Mouse (Mus musculus): ENCODE measurements around the gene Rrnad1.

Rrnad1 gene

GRCm38 (mm10) chr3:87930078-87930795 is at the start of gene Rrnad1, which contains the start of gene Isg20l2:
Rrnad1 (minus strand) TSS chr3:87930717.
Isg20l2 (plus strand) TSS chr3:87930314.
- peak; percentile 94 for DNase-seq

GRCm38 (mm10) chr3:87980085-87980484 is 49.6 kb upstream of the Rrnad1 start:
- DNase-seq = no peak

GRCm38 (mm10) chr3:87979493-87979892 is 49.0 kb upstream of the Rrnad1 start:
- DNase-seq = no peak

- DNase-seq = no peak
Observed at GRCm38 (mm10) chr3:87974381-87974987, 44.0 kb upstream of the Rrnad1 start.

GRCm38 (mm10) chr3:87973593-87974380 is 43.3 kb upstream of the Rrnad1 start:
- no peak for DNase-seq

GRCm38 (mm10) chr3:87972776-87973175 is 42.3 kb upstream of the Rrnad1 start:
- no peak for DNase-seq

GRCm38 (mm10) chr3:87972203-87972664 is 41.7 kb upstream of the Rrnad1 start:
- DNase-seq = no peak

GRCm38 (mm10) chr3:87971489-87972202 is 41.1 kb upstream of the Rrnad1 start:
- DNase-seq = no peak

GRCm38 (mm10) chr3:87970939-87971488 is 40.5 kb upstream of the Rrnad1 start, which contains the start of gene Nes:
Nes (plus strand) TSS chr3:87971078.
- no peak for DNase-seq

GRCm38 (mm10) chr3:87970184-87970938 is 39.8 kb upstream of the Rrnad1 start:
- no peak for DNase-seq

- peak; percentile 50 for DNase-seq
Observed at GRCm38 (mm10) chr3:87960586-87961191, 30.2 kb upstream of the Rrnad1 start.

GRCm38 (mm10) chr3:87960191-87960585 is 29.7 kb upstream of the Rrnad1 start:
- DNase-seq = no peak

- no peak for DNase-seq
Observed at GRCm38 (mm10) chr3:87959371-87959770, 28.9 kb upstream of the Rrnad1 start.

- no peak for DNase-seq
Observed at GRCm38 (mm10) chr3:87958967-87959366, 28.4 kb upstream of the Rrnad1 start.

- DNase-seq = no peak
Observed at GRCm38 (mm10) chr3:87958476-87958875, 28.0 kb upstream of the Rrnad1 start.

GRCm38 (mm10) chr3:87958056-87958455 is 27.5 kb upstream of the Rrnad1 start:
- no peak for DNase-seq

GRCm38 (mm10) chr3:87952440-87952839 is 21.9 kb upstream of the Rrnad1 start:
- no peak for DNase-seq

- no peak for DNase-seq
Observed at GRCm38 (mm10) chr3:87951946-87952345, 21.4 kb upstream of the Rrnad1 start.

- DNase-seq = no peak
Observed at GRCm38 (mm10) chr3:87949955-87950515, 19.5 kb upstream of the Rrnad1 start.

GRCm38 (mm10) chr3:87949266-87949954 is 18.9 kb upstream of the Rrnad1 start:
- no peak for DNase-seq
